Mouse (Mus musculus) myocyte (in vitro differentiated cells): ENCODE data around the gene Ppp2r5c.

ENCODE experiments used
- CEBPB ChIP-seq: IDR thresholded peaks from 2 replicates; pipeline ENCODE4 v1.6.1; 2011; ENCODE audit warnings: mild to moderate bottlenecking, moderate library complexity; ENCODE audit not compliant: poor library complexity, insufficient read depth, severe bottlenecking
- E2F4 ChIP-seq: IDR thresholded peaks from one replicate; pipeline ENCODE4 v1.6.1; 2011; ENCODE audit warnings: mild to moderate bottlenecking, control low read depth, moderate library complexity; ENCODE audit not compliant: insufficient read depth
- POLR2A ChIP-seq: IDR thresholded peaks from one replicate; pipeline ENCODE4 v1.6.1; 2011; ENCODE audit warnings: low read depth, mild to moderate bottlenecking, control low read depth, moderate library complexity; ENCODE audit not compliant: insufficient read length

DNA sequence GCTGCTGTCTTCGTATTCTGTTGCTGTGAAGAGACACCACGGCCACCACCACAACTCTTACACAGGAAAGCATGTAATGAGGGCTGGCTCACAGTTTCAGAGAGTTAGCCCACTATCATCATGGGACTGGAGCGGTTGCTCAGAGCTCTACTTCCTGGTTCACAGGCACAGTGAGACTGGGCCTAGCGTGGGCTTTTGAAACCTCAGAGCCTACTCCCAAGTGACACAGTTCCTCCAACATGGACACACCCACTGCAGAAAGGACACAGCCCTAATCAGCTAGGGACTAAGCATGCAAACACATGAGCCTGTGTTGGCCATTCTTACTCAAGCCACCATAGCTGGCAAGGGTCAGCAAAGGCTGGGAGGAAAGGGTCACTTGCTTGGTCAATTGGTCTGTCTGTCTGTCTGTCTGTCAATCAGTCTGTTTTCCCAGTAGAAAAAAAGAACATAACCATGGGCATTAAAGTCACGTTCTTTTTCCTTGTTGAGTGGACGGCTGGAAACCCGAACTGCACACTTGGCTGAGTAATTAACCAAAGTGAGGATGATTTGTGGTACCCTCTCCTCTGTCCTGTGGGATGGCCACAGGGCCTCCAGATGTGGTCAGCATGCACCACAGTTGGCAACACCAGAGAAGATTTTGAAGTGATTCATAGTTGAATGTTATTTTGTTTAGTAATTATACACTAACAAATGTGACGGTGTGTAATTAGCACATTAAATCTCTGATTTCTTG is 56.7 kb downstream of the Ppp2r5c start:
- TF ChIP-seq POLR2A (no peak), E2F4 (no peak), CEBPB (no peak)
